Mouse (Mus musculus) left cerebral cortex, postnatal 14 days (tissue): ENCODE results near the gene Vwa5b2. TPM values are rescaled to one million over a fixed set of nuclear protein-coding genes. Genes with fewer than 3 reads are reported as not detected.

Experiments used
- DNase-seq, 2 experiments: peaks; one replicate each; pipeline ENCODE4 v3.0.0; 2021 to 2022; ENCODE audit warnings: low spot score in 2 of 2, mixed read lengths in 1 of 2
- intact Hi-C: fragments of 180-260 bp; cut with DNase I; formaldehyde crosslinking; loops from one replicate; pipeline ENCODE4 v1.15.1; 2025
- microRNA-seq, 2 experiments: library from miRNA; unstranded; fragments of <30 nt; microRNA quantifications; one replicate each; pipeline ENCODE4 v1.2.0; 2022
- total RNA-seq, 2 experiments: library from RNA; stranded (reverse); gene quantifications; 2 replicates each; pipeline ENCODE4 v1.2.3; 2021

Gene Vwa5b2
- total RNA-seq, 2 experiments from 2014 or later, result 58.6 to 63.8 TPM

- peak; percentile 95 to 98 for DNase-seq
- intact Hi-C loops, result loop anchor here (5.0 kb wide), 1 partner anchor 39 kb away; the partner anchor contains the start of genes Alg3, Eef1akmt4 and Gm49333
Measured at GRCm38 (mm10) chr16:20651076-20651946, 62.0 kb downstream of the Vwa5b2 start, which contains the start of gene Psmd2. TSS of gene Psmd2 (plus strand) at chr16:20651652.

- DNase-seq, result no peak
- intact Hi-C loops, result loop anchor here (5.0 kb wide), 1 partner anchor 40 kb away; the partner anchor contains the start of genes Alg3, Eef1akmt4 and Gm49333
Measured at GRCm38 (mm10) chr16:20651947-20652310, 62.7 kb downstream of the Vwa5b2 start.

- intact Hi-C loops, result loop anchor here (5.0 kb wide), 1 partner anchor 41 kb away; the partner anchor contains the start of genes Alg3, Eef1akmt4 and Gm49333
- no peak for DNase-seq
Measured at GRCm38 (mm10) chr16:20653315-20653714, 64.0 kb downstream of the Vwa5b2 start.

Small RNA genes within 50 kb of the gene (microRNA-seq; reads per million reads assigned to microRNA genes)
- 631 to 656 reads per million in 2 experiments for gene Mir1224

Other genes with a start within 250 kb of the Vwa5b2 start
- gene Abcc5, start 163.1 kb upstream of the Vwa5b2 start, total RNA-seq, result 100 to 1,000 TPM; 188 to 198 TPM
- gene Eif2b5, start 90.7 kb upstream of the Vwa5b2 start, total RNA-seq, result 10 to 100 TPM; 55.0 to 57.6 TPM
- 10 to 100 TPM; 82.2 to 86.1 TPM for gene Dvl3, start 72.5 kb upstream of the Vwa5b2 start, total RNA-seq
- 100 to 1,000 TPM; 917 to 964 TPM for gene Ap2m1, start 54.0 kb upstream of the Vwa5b2 start, total RNA-seq
- gene Abcf3, start 40.9 kb upstream of the Vwa5b2 start, total RNA-seq, result 10 to 100 TPM; 82.9 to 86.5 TPM
- 1 to 10 TPM; 1.6 to 2.6 TPM for gene Eef1akmt4, start 22.1 kb downstream of the Vwa5b2 start, total RNA-seq
- gene Gm49333, start 22.1 kb downstream of the Vwa5b2 start, total RNA-seq, result under 1 TPM in 1 of 2 experiments, not detected in 1; 0.34 TPM
- gene Alg3, start 22.3 kb downstream of the Vwa5b2 start, total RNA-seq, result 10 to 100 TPM; 13.0 to 14.3 TPM
- 100 to 1,000 TPM; 176 to 177 TPM for gene Camk2n2, start 31.8 kb downstream of the Vwa5b2 start, total RNA-seq
- gene Ece2, start 40.4 kb downstream of the Vwa5b2 start, total RNA-seq, result 10 to 100 TPM; 22.3 to 26.2 TPM
- gene Psmd2, start 62.2 kb downstream of the Vwa5b2 start, total RNA-seq, result 100 to 1,000 TPM; 238 to 253 TPM
- gene Eif4g1, start 78.8 kb downstream of the Vwa5b2 start, total RNA-seq, result 100 to 1,000 TPM; 330 to 342 TPM
- gene Fam131a, start 103.8 kb downstream of the Vwa5b2 start, total RNA-seq, result 100 to 1,000 TPM; 381 to 399 TPM
- 10 to 100 TPM; 21.4 to 29.5 TPM for gene Polr2h, start 128.2 kb downstream of the Vwa5b2 start, total RNA-seq
- gene Clcn2, start 128.3 kb downstream of the Vwa5b2 start, total RNA-seq, result 10 to 100 TPM; 56.5 to 58.7 TPM
- gene Chrd, start 143.7 kb downstream of the Vwa5b2 start, total RNA-seq, result 10 to 100 TPM; 26.9 to 36.6 TPM
- 1 to 10 TPM; 3.8 to 4.5 TPM for gene Thpo, start 145.0 kb downstream of the Vwa5b2 start, total RNA-seq